Comparison of ENCODE assay signal across 15 mouse cellular contexts in genomic region chr5:117108731-117109130, GRCm38 (mm10). TPM values are rescaled to one million over a fixed set of nuclear protein-coding genes. Genes with fewer than 3 reads are reported as not detected.
DNase-seq lines count a peak whose midpoint lies in the region; TF ChIP-seq lines count a peak whose summit lies in the region.
"Had no signal": no experiment of that assay in that cellular context is flagged by ENCODE, and none has a peak within 500 bp of the region (broad histone marks: within the 10 kb centered on the region; RNA-seq: fewer than 3 reads in every experiment).

No protein-coding gene starts in this region.

- intact Hi-C loops in heart, postnatal 25 days (cut with DNase I): no loop called here

- DNase-seq in cerebellum, adult 11-12 months: peak; percentile 34
- DNase-seq in cerebellum, adult 2 months: no peak
- DNase-seq in heart, adult 11 months: peak; percentile 90
- no peak for DNase-seq in heart, postnatal 25 days (ENCODE audit: low spot score)
- DNase-seq: adrenal gland, adult 2 months; adrenal gland, adult 8-10 months; adrenal gland, postnatal 14 days; adrenal gland, postnatal 25 days; adrenal gland, postnatal 36 days; B cell, adult 2 months; cerebellum, adult 11 months; cerebellum, adult 18-20 months; cerebellum, adult 8-10 months had no signal

- peaks cover 26% of the 10 kb centered on the region for H3K4me1 ChIP-seq in cerebellum, adult 2 months (ENCODE audit: control insufficient read depth, insufficient read depth, low read length)

- TF ChIP-seq POLR2A in cerebellum, adult 2 months (IDR thresholded peaks at IDR 0.05; ENCODE audit: borderline replicate concordance, insufficient read depth, low read length): no peak

- H3K27me3 ChIP-seq in cerebellum, adult 2 months (ENCODE audit: control insufficient read depth, insufficient read depth, low read length): no peaks in the 10 kb centered on the region
- H3K27me3 ChIP-seq: CH12.LX, Patski had no signal

- no peak overlapping the region for H3K27ac ChIP-seq in cerebellum, adult 2 months (ENCODE audit: insufficient read depth, low read length)

- no peak overlapping the region for H3K4me3 ChIP-seq in cerebellum, adult 2 months (replicated peaks; ENCODE audit: insufficient read depth, low read depth, low read length)

- 95% methylated on average over 13 of the region's 13 CpGs for WGBS in cerebellum, adult 2 months

- no peak for TF ChIP-seq CTCF in cerebellum, adult 2 months (IDR thresholded peaks at IDR 0.05; ENCODE audit: borderline replicate concordance, insufficient read depth, low read depth, low read length)

RNA-seq across cellular contexts. Expression of gene Suds3, which starts 7.2 kb away (rescaled TPM):
- polyA plus RNA-seq in cerebellum, adult 2 months (2012; rRNA removed): 119 and 127 TPM in 2 replicates
- total RNA-seq in heart, postnatal 25 days (2021): 10 to 100 TPM; 87.3 to 90.4 TPM

RNA-seq across cellular contexts. Expression of gene Taok3, which starts 11.2 kb away (rescaled TPM):
- 43.6 and 47.0 TPM in 2 replicates for polyA plus RNA-seq in cerebellum, adult 2 months (2012; rRNA removed)
- total RNA-seq in heart, postnatal 25 days (2021): 1 to 10 TPM; 7.6 to 7.9 TPM

Comparison
In these comparisons a context has a peak if more than half of its experiments do, and no peak if none do; other contexts are left out.
1. DNase-seq: peak in cerebellum, adult 11-12 months (single experiment) and heart, adult 11 months (single experiment); none in cerebellum, adult 2 months (0 of 2) and heart, postnatal 25 days (single experiment).